Mouse (Mus musculus) forebrain, embryonic 10.5 days (tissue): ENCODE measurements around the gene Tusc2. TPM values are rescaled to one million over a fixed set of nuclear protein-coding genes. Genes with fewer than 3 reads are reported as not detected.

Experiments
- DNase-seq: peaks from one replicate; pipeline ENCODE4 v3.0.0-alpha.2; 2017; ENCODE audit warnings: low spot score; ENCODE audit errors: extremely low spot score
- H3K27ac ChIP-seq: fragments of 300-500 bp; sonication (generic); 2 replicates; pipeline ENCODE4 v1.5.1; 2016; ENCODE audit warnings: mild to moderate bottlenecking
- H3K27me3 ChIP-seq: fragments of 300-500 bp; sonication (generic); 2 replicates; pipeline ENCODE4 v1.6.1; 2016; ENCODE audit warnings: mild to moderate bottlenecking; ENCODE audit not compliant: poor library complexity, severe bottlenecking
- H3K36me3 ChIP-seq: fragments of 300-500 bp; sonication (generic); replicated peaks from 2 replicates; pipeline ENCODE4 v1.6.1; 2016; ENCODE audit warnings: mild to moderate bottlenecking, moderate library complexity
- H3K4me1 ChIP-seq: fragments of 300-500 bp; sonication (generic); 2 replicates; pipeline ENCODE4 v1.6.1; 2016
- H3K4me3 ChIP-seq: fragments of 300-500 bp; sonication (generic); 2 replicates; pipeline ENCODE4 v1.5.1; 2016; ENCODE audit warnings: mild to moderate bottlenecking, moderate library complexity
- H3K9me3 ChIP-seq: fragments of 300-500 bp; sonication (generic); 2 replicates; pipeline ENCODE4 v1.6.1; 2016; ENCODE audit warnings: mild to moderate bottlenecking, moderate library complexity
- WGBS: fragments of 180-500 bp; shearing (Covaris S2); methylation state at CpG from one replicate; pipeline ENCODE4 v1.1.7; 2016; 5-methylcytosine and 5-hydroxymethylcytosine counted together
- polyA plus RNA-seq: library from polyadenylated mRNA; unstranded; fragments of >200 nt; fragmentation: Nextera tagmentation; extraction: Ambion mirVana; gene quantifications from 2 replicates; pipeline ENCODE4 v1.2.1, GENCODE M21; 2016

The Tusc2 gene
- polyA plus RNA-seq, 1 experiment from 2014 or later: 73.3 TPM

- no peak overlapping the region for H3K27ac ChIP-seq
- no peaks in the 10 kb centered on the region for H3K27me3 ChIP-seq
- no peak for DNase-seq
- no peak overlapping the region; the same call in 1 of the 2 replicates for H3K4me3 ChIP-seq
- peaks cover 58% of the 10 kb centered on the region for H3K36me3 ChIP-seq
- peaks cover 60% of the 10 kb centered on the region for H3K4me1 ChIP-seq
- no peaks in the 10 kb centered on the region for H3K9me3 ChIP-seq
- WGBS: 94% methylated on average over 8 of the region's 8 CpGs
These were observed 23.1 kb upstream of the Tusc2 start for GRCm38 (mm10) chr9:107539940-107540339.

- DNase-seq: no peak
- peaks cover 55% of the 10 kb centered on the region for H3K4me1 ChIP-seq
- 81% methylated on average over 4 of the region's 4 CpGs for WGBS
- no peaks in the 10 kb centered on the region for H3K27me3 ChIP-seq
- no peak overlapping the region for H3K27ac ChIP-seq
- peaks cover 63% of the 10 kb centered on the region for H3K36me3 ChIP-seq
- peak overlapping the region; percentile 70; the same call in 1 of the 2 replicates for H3K4me3 ChIP-seq
- H3K9me3 ChIP-seq: no peaks in the 10 kb centered on the region
These were observed 22.6 kb upstream of the Tusc2 start for GRCm38 (mm10) chr9:107540420-107540819.

- H3K4me3 ChIP-seq: peak overlapping the region; percentile 70
- 0 out of 2 replicates have a peak overlapping the region, but pooled peaks have one; percentile 87 for H3K27ac ChIP-seq
- no peak for DNase-seq
- H3K4me1 ChIP-seq: peaks cover 53% of the 10 kb centered on the region
- WGBS: 38% methylated on average over 10 of the region's 10 CpGs
- no peaks in the 10 kb centered on the region for H3K27me3 ChIP-seq
- peaks cover 63% of the 10 kb centered on the region for H3K36me3 ChIP-seq
- no peaks in the 10 kb centered on the region for H3K9me3 ChIP-seq
These were observed 22.1 kb upstream of the Tusc2 start for GRCm38 (mm10) chr9:107541005-107541404.

GRCm38 (mm10) chr9:107541474-107542351, 21.3 kb upstream of the Tusc2 start, which contains the start of the genes Cyb561d2 and Nprl2:
TSS of gene Cyb561d2 (minus strand) at chr9:107542193.
TSS of gene Nprl2 (plus strand) at chr9:107542226.
- Histone ChIP-seq H3K36me3 (peaks cover 60% of the 10 kb centered on the region), H3K9me3 (no peaks in the 10 kb centered on the region), H3K4me1 (peaks cover 53% of the 10 kb centered on the region)

GRCm38 (mm10) chr9:107542352-107542686, 20.7 kb upstream of the Tusc2 start:
- DNase-seq: no peak
- peak overlapping the region; percentile 87 for H3K27ac ChIP-seq
- H3K9me3 ChIP-seq: no peaks in the 10 kb centered on the region
- peak overlapping the region; percentile 70 for H3K4me3 ChIP-seq
- peaks cover 1% of the 10 kb centered on the region; the same call in 1 of the 2 replicates for H3K27me3 ChIP-seq
- peaks cover 53% of the 10 kb centered on the region for H3K4me1 ChIP-seq
- under 1% methylated on average over 11 of the region's 11 CpGs for WGBS
- peaks cover 54% of the 10 kb centered on the region for H3K36me3 ChIP-seq

More at GRCm38 (mm10) chr9:107541474-107542351, 21.3 kb upstream of the Tusc2 start, which contains the start of the genes Cyb561d2 and Nprl2:
- DNase-seq: peak; percentile 96
- peak within 1 kb of the TSS; percentile 87 for H3K27ac ChIP-seq
- no peaks in the 10 kb centered on the region for H3K27me3 ChIP-seq
- peak within 1 kb of the TSS; percentile 70 for H3K4me3 ChIP-seq
- WGBS: under 1% methylated on average over 46 of the region's 46 CpGs

- 52% methylated on average over 8 of the region's 8 CpGs for WGBS
- peak overlapping the region; percentile 87; the same call in 1 of the 2 replicates for H3K27ac ChIP-seq
- peaks cover 50% of the 10 kb centered on the region for H3K36me3 ChIP-seq
These were observed 20.3 kb upstream of the Tusc2 start for GRCm38 (mm10) chr9:107542721-107543120.

GRCm38 (mm10) chr9:107543299-107543698, 19.8 kb upstream of the Tusc2 start:
- no peak for DNase-seq
- peaks cover 11% of the 10 kb centered on the region for H3K27me3 ChIP-seq
- H3K4me1 ChIP-seq: peaks cover 59% of the 10 kb centered on the region
- WGBS: 87% methylated on average over 11 of the region's 11 CpGs
- no peaks in the 10 kb centered on the region for H3K9me3 ChIP-seq
- H3K36me3 ChIP-seq: peaks cover 44% of the 10 kb centered on the region
- H3K27ac ChIP-seq: no peak overlapping the region
- peak overlapping the region; percentile 70; the same call in 1 of the 2 replicates for H3K4me3 ChIP-seq

More at GRCm38 (mm10) chr9:107542721-107543120, 20.3 kb upstream of the Tusc2 start:
- Histone ChIP-seq H3K4me3 (peak overlapping the region; percentile 70), H3K27me3 (peaks cover 5% of the 10 kb centered on the region), H3K9me3 (no peaks in the 10 kb centered on the region), H3K4me1 (peaks cover 53% of the 10 kb centered on the region)
- DNase-seq: no peak

- WGBS: 94% methylated on average over 17 of the region's 17 CpGs
- Histone ChIP-seq H3K9me3 (no peaks in the 10 kb centered on the region), H3K27ac (no peak overlapping the region), H3K27me3 (peaks cover 20% of the 10 kb centered on the region), H3K36me3 (peaks cover 35% of the 10 kb centered on the region), H3K4me3 (no peak overlapping the region; the same call in 1 of the 2 replicates), H3K4me1 (peaks cover 59% of the 10 kb centered on the region)
- no peak for DNase-seq
These were observed 18.8 kb upstream of the Tusc2 start for GRCm38 (mm10) chr9:107544196-107544700.

GRCm38 (mm10) chr9:107544729-107545128, 18.3 kb upstream of the Tusc2 start:
- H3K4me1 ChIP-seq: peaks cover 61% of the 10 kb centered on the region
- H3K36me3 ChIP-seq: peaks cover 30% of the 10 kb centered on the region
- no peaks in the 10 kb centered on the region for H3K9me3 ChIP-seq
- WGBS: 96% methylated on average over 12 of the region's 12 CpGs
- H3K27me3 ChIP-seq: peaks cover 25% of the 10 kb centered on the region
- DNase-seq: no peak
- H3K27ac ChIP-seq: no peak overlapping the region
- H3K4me3 ChIP-seq: no peak overlapping the region

GRCm38 (mm10) chr9:107545199-107545598, 17.9 kb upstream of the Tusc2 start:
- Histone ChIP-seq H3K36me3 (peaks cover 25% of the 10 kb centered on the region), H3K4me3 (peak overlapping the region; percentile 16; the same call in 1 of the 2 replicates), H3K27ac (no peak overlapping the region), H3K4me1 (peaks cover 63% of the 10 kb centered on the region), H3K27me3 (peaks cover 30% of the 10 kb centered on the region), H3K9me3 (no peaks in the 10 kb centered on the region)
- WGBS: 85% methylated on average over 10 of the region's 10 CpGs
- DNase-seq: no peak

- Histone ChIP-seq H3K4me3 (peak overlapping the region; percentile 16; the same call in 1 of the 2 replicates), H3K27ac (no peak overlapping the region), H3K36me3 (peaks cover 23% of the 10 kb centered on the region), H3K27me3 (peaks cover 34% of the 10 kb centered on the region), H3K9me3 (no peaks in the 10 kb centered on the region), H3K4me1 (peaks cover 63% of the 10 kb centered on the region)
- WGBS: 5% methylated on average over 3 of the region's 3 CpGs
- DNase-seq: peak; percentile 77
These were observed 17.5 kb upstream of the Tusc2 start for GRCm38 (mm10) chr9:107545602-107546001.

- 5% methylated on average over 20 of the region's 20 CpGs for WGBS
- peaks cover 23% of the 10 kb centered on the region for H3K36me3 ChIP-seq
- H3K4me1 ChIP-seq: peaks cover 66% of the 10 kb centered on the region
- H3K4me3 ChIP-seq: peak within 1 kb of the TSS; percentile 42
- peak; percentile 91 for DNase-seq
- peaks cover 48% of the 10 kb centered on the region for H3K27me3 ChIP-seq
- H3K9me3 ChIP-seq: no peaks in the 10 kb centered on the region
- peak within 1 kb of the TSS; percentile 59 for H3K27ac ChIP-seq
These were observed 16.0 kb upstream of the Tusc2 start, which contains the start of gene Zmynd10 for GRCm38 (mm10) chr9:107547026-107547425. TSS of gene Zmynd10 (plus strand) at chr9:107547298.
